Mouse (Mus musculus) megakaryocyte, embryonic 14.5 days (primary cell): ENCODE measurements around the gene Psmd8.
"Not testable (repeated sequence)": the region's sequence is repeated elsewhere in the genome, so short reads cannot be mapped to it uniquely, and the experiment has no call there.

Experiments
- FLI1 ChIP-seq: IDR thresholded peaks from 2 replicates; pipeline ENCODE4 v1.6.1; 2012; ENCODE audit warnings: low read length, inconsistent platforms, mixed read lengths
- GATA1 ChIP-seq: IDR thresholded peaks from 3 replicates; pipeline ENCODE4 v1.6.1; 2012; ENCODE audit warnings: mixed read lengths, low read length, inconsistent platforms, borderline replicate concordance

DNA sequence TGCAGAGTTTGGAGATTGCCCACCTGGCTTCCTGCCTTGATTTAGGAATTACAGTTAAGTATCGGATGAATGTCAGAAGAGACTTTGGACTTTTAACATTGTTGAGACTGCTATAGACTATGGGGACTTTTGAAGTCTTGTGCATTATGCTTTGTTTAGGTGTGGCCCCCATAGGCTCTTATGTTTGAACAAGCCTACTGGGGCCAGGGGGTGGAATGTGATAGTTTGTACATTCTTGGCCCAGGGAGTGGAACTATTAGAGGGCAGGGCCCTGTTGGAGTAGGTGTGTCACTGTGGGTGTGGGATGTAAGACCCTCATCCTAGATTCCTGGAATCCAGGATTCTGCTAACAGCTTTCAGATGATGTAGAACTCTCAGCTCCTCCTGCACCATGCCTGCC is 13.7 kb upstream of the Psmd8 start:
- not testable (repeated sequence) for TF ChIP-seq GATA1, FLI1
